Mouse (Mus musculus): ENCODE measurements around the gene Wdr20. TPM values are rescaled to one million over a fixed set of nuclear protein-coding genes. Genes with fewer than 3 reads are reported as not detected.

The Wdr20 gene
- polyA plus RNA-seq, 2 experiments = 20.4 to 27.9 TPM

- H3K4me3 ChIP-seq (replicated peaks; ENCODE audit: low read length) = no peak overlapping the region
- TF ChIP-seq POLR2A (IDR thresholded peaks at IDR 0.05; ENCODE audit: borderline replicate concordance, extremely low read depth, insufficient read depth, insufficient read length) = no peak
- no peaks in the 10 kb centered on the region for H3K9me3 ChIP-seq (ENCODE audit: control insufficient read depth, low read length)
- H3K36me3 ChIP-seq (ENCODE audit: control insufficient read depth, insufficient read depth, low read length) = no peaks in the 10 kb centered on the region
- no peak overlapping the region for H3K9ac ChIP-seq (ENCODE audit: low read depth, low read length, severe bottlenecking)
- H3K4me2 ChIP-seq (replicated peaks; ENCODE audit: low read depth, low read length, severe bottlenecking) = no peak overlapping the region
- no peak for ATAC-seq (ENCODE audit: low FRiP score, low read depth)
- no peak for DNase-seq (ENCODE audit: low spot score)
- 54% methylated on average over 6 of the region's 6 CpGs for WGBS
- H3K4me1 ChIP-seq (ENCODE audit: control insufficient read depth, insufficient read depth, low read length) = peaks cover 5% of the 10 kb centered on the region
- no peak overlapping the region for H3K27ac ChIP-seq (replicated peaks; ENCODE audit: low read depth, low read length)
- H3K27me3 ChIP-seq (ENCODE audit: control insufficient read depth, insufficient read depth, low read length) = no peaks in the 10 kb centered on the region
Observed at GRCm38 (mm10) chr12:110836729-110837128, 99.0 kb downstream of the Wdr20 start.

- WGBS = 41% methylated on average over 5 of the region's 5 CpGs
- 0 out of 2 replicates have a peak overlapping the region, but pooled peaks have one; percentile 21 for H3K9ac ChIP-seq (ENCODE audit: low read depth, low read length, severe bottlenecking)
- no peak for TF ChIP-seq POLR2A (IDR thresholded peaks at IDR 0.05; ENCODE audit: borderline replicate concordance, extremely low read depth, insufficient read depth, insufficient read length)
Observed at GRCm38 (mm10) chr12:110837192-110837841, 99.6 kb downstream of the Wdr20 start.

GRCm38 (mm10) chr12:110837850-110838249 is 100.1 kb downstream of the Wdr20 start:
- 91% methylated on average over 8 of the region's 8 CpGs for WGBS
- peaks cover 5% of the 10 kb centered on the region for H3K4me1 ChIP-seq (ENCODE audit: control insufficient read depth, insufficient read depth, low read length)
- H3K27me3 ChIP-seq (ENCODE audit: control insufficient read depth, insufficient read depth, low read length) = no peaks in the 10 kb centered on the region
- H3K36me3 ChIP-seq (ENCODE audit: control insufficient read depth, insufficient read depth, low read length) = no peaks in the 10 kb centered on the region
- DNase-seq (ENCODE audit: low spot score) = no peak
- no peak overlapping the region for H3K9ac ChIP-seq (ENCODE audit: low read depth, low read length, severe bottlenecking)
- ATAC-seq (ENCODE audit: low FRiP score, low read depth) = no peak
- no peak overlapping the region for H3K27ac ChIP-seq (replicated peaks; ENCODE audit: low read depth, low read length)
- H3K4me2 ChIP-seq (replicated peaks; ENCODE audit: low read depth, low read length, severe bottlenecking) = no peak overlapping the region
- no peak for TF ChIP-seq POLR2A (IDR thresholded peaks at IDR 0.05; ENCODE audit: borderline replicate concordance, extremely low read depth, insufficient read depth, insufficient read length)
- no peak overlapping the region for H3K4me3 ChIP-seq (replicated peaks; ENCODE audit: low read length)
- H3K9me3 ChIP-seq (ENCODE audit: control insufficient read depth, low read length) = no peaks in the 10 kb centered on the region

More at GRCm38 (mm10) chr12:110837192-110837841, 99.6 kb downstream of the Wdr20 start:
- Histone ChIP-seq H3K9me3 (ENCODE audit: control insufficient read depth, low read length) (no peaks in the 10 kb centered on the region), H3K27me3 (ENCODE audit: control insufficient read depth, insufficient read depth, low read length) (no peaks in the 10 kb centered on the region), H3K4me1 (ENCODE audit: control insufficient read depth, insufficient read depth, low read length) (peaks cover 5% of the 10 kb centered on the region), H3K36me3 (ENCODE audit: control insufficient read depth, insufficient read depth, low read length) (no peaks in the 10 kb centered on the region), H3K4me3 (replicated peaks; ENCODE audit: low read length) (no peak overlapping the region), H3K4me2 (replicated peaks; ENCODE audit: low read depth, low read length, severe bottlenecking) (no peak overlapping the region), H3K27ac (replicated peaks; ENCODE audit: low read depth, low read length) (no peak overlapping the region)
- ATAC-seq (ENCODE audit: low FRiP score, low read depth) = no peak
- DNase-seq (ENCODE audit: low spot score) = no peak

- peaks cover 10% of the 10 kb centered on the region for H3K4me1 ChIP-seq (ENCODE audit: control insufficient read depth, insufficient read depth, low read length)
- no peaks in the 10 kb centered on the region for H3K9me3 ChIP-seq (ENCODE audit: control insufficient read depth, low read length)
- no peaks in the 10 kb centered on the region for H3K36me3 ChIP-seq (ENCODE audit: control insufficient read depth, insufficient read depth, low read length)
- DNase-seq (ENCODE audit: low spot score) (peak; percentile 94), ATAC-seq (ENCODE audit: low FRiP score, low read depth) (peak; percentile 87)
- peak within 1 kb of the TSS; percentile 34; the same call in 1 of the 2 replicates for H3K27ac ChIP-seq (replicated peaks; ENCODE audit: low read depth, low read length)
- whole genome bisulfite sequencing = under 1% methylated on average over 71 of the region's 71 CpGs
- no peak for TF ChIP-seq POLR2A (IDR thresholded peaks at IDR 0.05; ENCODE audit: borderline replicate concordance, extremely low read depth, insufficient read depth, insufficient read length)
- no peaks in the 10 kb centered on the region for H3K27me3 ChIP-seq (ENCODE audit: control insufficient read depth, insufficient read depth, low read length)
- peak within 1 kb of the TSS; percentile 67 for H3K4me3 ChIP-seq (replicated peaks; ENCODE audit: low read length)
- H3K4me2 ChIP-seq (replicated peaks; ENCODE audit: low read depth, low read length, severe bottlenecking) = peak within 1 kb of the TSS; percentile 72
- H3K9ac ChIP-seq (ENCODE audit: low read depth, low read length, severe bottlenecking) = peak within 1 kb of the TSS; percentile 58
Observed at GRCm38 (mm10) chr12:110840348-110841198, 102.8 kb downstream of the Wdr20 start, which contains the start of gene Mok. Gene Mok, minus strand, starts transcription at chr12:110840939.

GRCm38 (mm10) chr12:110841731-110842493 is 104.2 kb downstream of the Wdr20 start:
- H3K27me3 ChIP-seq (ENCODE audit: control insufficient read depth, insufficient read depth, low read length) = peaks cover 4% of the 10 kb centered on the region; the same call in 1 of the 2 replicates
- TF ChIP-seq POLR2A (IDR thresholded peaks at IDR 0.05; ENCODE audit: borderline replicate concordance, extremely low read depth, insufficient read depth, insufficient read length) = no peak
- no peak for DNase-seq (ENCODE audit: low spot score)
- H3K4me2 ChIP-seq (replicated peaks; ENCODE audit: low read depth, low read length, severe bottlenecking) = no peak overlapping the region
- ATAC-seq (ENCODE audit: low FRiP score, low read depth) = no peak
- WGBS = 69% methylated on average over 5 of the region's 5 CpGs
- H3K4me1 ChIP-seq (ENCODE audit: control insufficient read depth, insufficient read depth, low read length) = peaks cover 13% of the 10 kb centered on the region
- no peak overlapping the region for H3K9ac ChIP-seq (ENCODE audit: low read depth, low read length, severe bottlenecking)
- no peak overlapping the region for H3K27ac ChIP-seq (replicated peaks; ENCODE audit: low read depth, low read length)
- no peak overlapping the region for H3K4me3 ChIP-seq (replicated peaks; ENCODE audit: low read length)
- H3K36me3 ChIP-seq (ENCODE audit: control insufficient read depth, insufficient read depth, low read length) = no peaks in the 10 kb centered on the region
- no peaks in the 10 kb centered on the region for H3K9me3 ChIP-seq (ENCODE audit: control insufficient read depth, low read length)

Measured in limb, embryonic 14.5 days (tissue).